Mouse (Mus musculus): ENCODE results near the gene Cmah. TPM values are rescaled to one million over a fixed set of nuclear protein-coding genes. Genes with fewer than 3 reads are reported as not detected.

Gene Cmah
- polyA plus RNA-seq, 1 experiment: 0.12 TPM

GRCm38 (mm10) chr13:24521446-24522342, 194.5 kb downstream of the Cmah start:
- Histone ChIP-seq H3K27ac (ENCODE audit: insufficient read depth, low read length) (no peak overlapping the region), H3K4me3 (ENCODE audit: low read depth, low read length) (no peak overlapping the region), H3K9ac (ENCODE audit: low read depth, poor library complexity, severe bottlenecking) (no peak overlapping the region), H3K36me3 (ENCODE audit: control insufficient read depth, insufficient read depth, low read length, poor library complexity, severe bottlenecking) (no peaks in the 10 kb centered on the region), H3K4me1 (ENCODE audit: control insufficient read depth, insufficient read depth, low read length) (peaks cover under 1% of the 10 kb centered on the region), H3K9me3 (replicated peaks; ENCODE audit: control insufficient read depth, insufficient read depth, low read length, poor library complexity, severe bottlenecking) (no peaks in the 10 kb centered on the region), H3K27me3 (ENCODE audit: control insufficient read depth, insufficient read depth, low read length, poor library complexity, severe bottlenecking) (no peaks in the 10 kb centered on the region)
- no peak for TF ChIP-seq POLR2A (IDR thresholded peaks at IDR 0.05; ENCODE audit: insufficient read depth, low read length)
- TF ChIP-seq CTCF (IDR thresholded peaks at IDR 0.05; ENCODE audit: low read depth, low read length): no peak
- no peak for TF ChIP-seq EP300 (IDR thresholded peaks at IDR 0.05; ENCODE audit: insufficient read depth, low read depth, low read length)

- no peak for TF ChIP-seq CTCF (IDR thresholded peaks at IDR 0.05; ENCODE audit: low read depth, low read length)
- TF ChIP-seq POLR2A (IDR thresholded peaks at IDR 0.05; ENCODE audit: insufficient read depth, low read length): no peak
- no peak for TF ChIP-seq EP300 (IDR thresholded peaks at IDR 0.05; ENCODE audit: insufficient read depth, low read depth, low read length)
Observed at GRCm38 (mm10) chr13:24522343-24522837, 195.2 kb downstream of the Cmah start.

GRCm38 (mm10) chr13:24523587-24524221, 196.5 kb downstream of the Cmah start:
- Histone ChIP-seq H3K9me3 (replicated peaks; ENCODE audit: control insufficient read depth, insufficient read depth, low read length, poor library complexity, severe bottlenecking) (no peaks in the 10 kb centered on the region), H3K4me3 (ENCODE audit: low read depth, low read length) (no peak overlapping the region), H3K27ac (ENCODE audit: insufficient read depth, low read length) (no peak overlapping the region), H3K36me3 (ENCODE audit: control insufficient read depth, insufficient read depth, low read length, poor library complexity, severe bottlenecking) (no peaks in the 10 kb centered on the region), H3K9ac (ENCODE audit: low read depth, poor library complexity, severe bottlenecking) (no peak overlapping the region), H3K27me3 (ENCODE audit: control insufficient read depth, insufficient read depth, low read length, poor library complexity, severe bottlenecking) (no peaks in the 10 kb centered on the region), H3K4me1 (ENCODE audit: control insufficient read depth, insufficient read depth, low read length) (no peaks in the 10 kb centered on the region)
- TF ChIP-seq EP300 (IDR thresholded peaks at IDR 0.05; ENCODE audit: insufficient read depth, low read depth, low read length) (no peak), CTCF (IDR thresholded peaks at IDR 0.05; ENCODE audit: low read depth, low read length) (no peak), POLR2A (IDR thresholded peaks at IDR 0.05; ENCODE audit: insufficient read depth, low read length) (no peak)

More at GRCm38 (mm10) chr13:24522343-24522837, 195.2 kb downstream of the Cmah start:
- no peaks in the 10 kb centered on the region for H3K4me1 ChIP-seq (ENCODE audit: control insufficient read depth, insufficient read depth, low read length)
- no peak overlapping the region for H3K27ac ChIP-seq (ENCODE audit: insufficient read depth, low read length)
- no peaks in the 10 kb centered on the region for H3K27me3 ChIP-seq (ENCODE audit: control insufficient read depth, insufficient read depth, low read length, poor library complexity, severe bottlenecking)
- no peaks in the 10 kb centered on the region for H3K9me3 ChIP-seq (replicated peaks; ENCODE audit: control insufficient read depth, insufficient read depth, low read length, poor library complexity, severe bottlenecking)
- no peak overlapping the region for H3K9ac ChIP-seq (ENCODE audit: low read depth, poor library complexity, severe bottlenecking)
- no peaks in the 10 kb centered on the region for H3K36me3 ChIP-seq (ENCODE audit: control insufficient read depth, insufficient read depth, low read length, poor library complexity, severe bottlenecking)
- no peak overlapping the region for H3K4me3 ChIP-seq (ENCODE audit: low read depth, low read length)

GRCm38 (mm10) chr13:24524468-24524867, 197.3 kb downstream of the Cmah start:
- H3K9ac ChIP-seq (ENCODE audit: low read depth, poor library complexity, severe bottlenecking): no peak overlapping the region
- H3K27me3 ChIP-seq (ENCODE audit: control insufficient read depth, insufficient read depth, low read length, poor library complexity, severe bottlenecking): no peaks in the 10 kb centered on the region
- H3K27ac ChIP-seq (ENCODE audit: insufficient read depth, low read length): no peak overlapping the region
- no peaks in the 10 kb centered on the region for H3K4me1 ChIP-seq (ENCODE audit: control insufficient read depth, insufficient read depth, low read length)
- TF ChIP-seq EP300 (IDR thresholded peaks at IDR 0.05; ENCODE audit: insufficient read depth, low read depth, low read length) (no peak), POLR2A (IDR thresholded peaks at IDR 0.05; ENCODE audit: insufficient read depth, low read length) (no peak), CTCF (IDR thresholded peaks at IDR 0.05; ENCODE audit: low read depth, low read length) (no peak)
- no peaks in the 10 kb centered on the region for H3K9me3 ChIP-seq (replicated peaks; ENCODE audit: control insufficient read depth, insufficient read depth, low read length, poor library complexity, severe bottlenecking)
- no peaks in the 10 kb centered on the region for H3K36me3 ChIP-seq (ENCODE audit: control insufficient read depth, insufficient read depth, low read length, poor library complexity, severe bottlenecking)
- no peak overlapping the region for H3K4me3 ChIP-seq (ENCODE audit: low read depth, low read length)

- H3K4me3 ChIP-seq (ENCODE audit: low read depth, low read length): no peak overlapping the region
Observed at GRCm38 (mm10) chr13:24525551-24525950, 198.3 kb downstream of the Cmah start.

More at GRCm38 (mm10) chr13:24525551-24525950, 198.3 kb downstream of the Cmah start:
- Histone ChIP-seq H3K9ac (ENCODE audit: low read depth, poor library complexity, severe bottlenecking) (no peak overlapping the region), H3K27me3 (ENCODE audit: control insufficient read depth, insufficient read depth, low read length, poor library complexity, severe bottlenecking) (no peaks in the 10 kb centered on the region), H3K36me3 (ENCODE audit: control insufficient read depth, insufficient read depth, low read length, poor library complexity, severe bottlenecking) (no peaks in the 10 kb centered on the region), H3K27ac (ENCODE audit: insufficient read depth, low read length) (no peak overlapping the region), H3K4me1 (ENCODE audit: control insufficient read depth, insufficient read depth, low read length) (no peaks in the 10 kb centered on the region), H3K9me3 (replicated peaks; ENCODE audit: control insufficient read depth, insufficient read depth, low read length, poor library complexity, severe bottlenecking) (no peaks in the 10 kb centered on the region)
- TF ChIP-seq CTCF (IDR thresholded peaks at IDR 0.05; ENCODE audit: low read depth, low read length) (no peak), EP300 (IDR thresholded peaks at IDR 0.05; ENCODE audit: insufficient read depth, low read depth, low read length) (no peak), POLR2A (IDR thresholded peaks at IDR 0.05; ENCODE audit: insufficient read depth, low read length) (no peak)

All from ES-Bruce4 (cell line).